Mouse (Mus musculus): Measurements from ENCODE around the gene Sf3b1. TPM values are rescaled to one million over a fixed set of nuclear protein-coding genes. Genes with fewer than 3 reads are reported as not detected.

The Sf3b1 gene
- polyA plus RNA-seq, 1 experiment from 2014 or later: 117 TPM

GRCm38 (mm10) chr1:55031026-55031779, 3.9 kb upstream of the Sf3b1 start:
- Histone ChIP-seq H3K9ac (replicated peaks) (no peak overlapping the region), H3K4me1 (ENCODE audit: insufficient read depth) (peaks cover 11% of the 10 kb centered on the region), H3K4me2 (ENCODE audit: low read depth, low read length) (no peak overlapping the region), H3K9me3 (ENCODE audit: low read length) (no peaks in the 10 kb centered on the region), H3K27ac (ENCODE audit: low read depth) (no peak overlapping the region), H3K4me3 (ENCODE audit: low read depth, low read length) (no peak overlapping the region), H3K36me3 (replicated peaks; ENCODE audit: insufficient read depth, low read length) (no peaks in the 10 kb centered on the region), H3K27me3 (ENCODE audit: insufficient read depth, low read length) (no peaks in the 10 kb centered on the region)
- TF ChIP-seq EP300 (IDR thresholded peaks at IDR 0.05; ENCODE audit: low read depth) (0 out of 2 replicates have a peak, but pooled peaks have one; percentile 27), CTCF (IDR thresholded peaks at IDR 0.05; ENCODE audit: low read depth) (no peak)
- ATAC-seq (no peak), DNase-seq (no peak)

GRCm38 (mm10) chr1:55029446-55029845, 2.2 kb upstream of the Sf3b1 start:
- peak overlapping the region; percentile 99 for H3K27ac ChIP-seq (ENCODE audit: low read depth)
- H3K4me2 ChIP-seq (ENCODE audit: low read depth, low read length): peak overlapping the region; percentile 68

GRCm38 (mm10) chr1:55028512-55029249, 1.4 kb upstream of the Sf3b1 start:
- Histone ChIP-seq H3K27me3 (ENCODE audit: insufficient read depth, low read length) (no peaks in the 10 kb centered on the region), H3K4me1 (ENCODE audit: insufficient read depth) (peaks cover 24% of the 10 kb centered on the region), H3K4me3 (ENCODE audit: low read depth, low read length) (peak overlapping the region; percentile 28), H3K9me3 (ENCODE audit: low read length) (no peaks in the 10 kb centered on the region), H3K9ac (replicated peaks) (peak overlapping the region; percentile 54; the same call in 1 of the 2 replicates), H3K36me3 (replicated peaks; ENCODE audit: insufficient read depth, low read length) (no peaks in the 10 kb centered on the region), H3K27ac (ENCODE audit: low read depth) (peak overlapping the region; percentile 99), H3K4me2 (ENCODE audit: low read depth, low read length) (peak overlapping the region; percentile 68)
- DNase-seq: peak; percentile 31
- no peak for ATAC-seq
- 34% methylated on average over 11 of the region's 11 CpGs for WGBS (ENCODE audit: insufficient replicate concordance)
- 0 out of 2 replicates have a peak, but pooled peaks have one; percentile 13 for TF ChIP-seq EP300 (IDR thresholded peaks at IDR 0.05; ENCODE audit: low read depth)
- TF ChIP-seq CTCF (IDR thresholded peaks at IDR 0.05; ENCODE audit: low read depth): no peak

More at GRCm38 (mm10) chr1:55029446-55029845, 2.2 kb upstream of the Sf3b1 start:
- WGBS (ENCODE audit: insufficient replicate concordance): 48% methylated on average over 4 of the region's 4 CpGs
- ATAC-seq (no peak), DNase-seq (no peak)
- no peaks in the 10 kb centered on the region for H3K27me3 ChIP-seq (ENCODE audit: insufficient read depth, low read length)
- no peaks in the 10 kb centered on the region for H3K36me3 ChIP-seq (replicated peaks; ENCODE audit: insufficient read depth, low read length)
- H3K9me3 ChIP-seq (ENCODE audit: low read length): no peaks in the 10 kb centered on the region
- peak overlapping the region; percentile 28 for H3K4me3 ChIP-seq (ENCODE audit: low read depth, low read length)
- H3K4me1 ChIP-seq (ENCODE audit: insufficient read depth): peaks cover 18% of the 10 kb centered on the region
- TF ChIP-seq CTCF (IDR thresholded peaks at IDR 0.05; ENCODE audit: low read depth) (no peak), EP300 (IDR thresholded peaks at IDR 0.05; ENCODE audit: low read depth) (no peak)
- peak overlapping the region; percentile 54; the same call in 1 of the 2 replicates for H3K9ac ChIP-seq (replicated peaks)

- peak overlapping the region; percentile 96 for H3K4me3 ChIP-seq (ENCODE audit: low read depth, low read length)
- DNase-seq (no peak), ATAC-seq (no peak)
- no peaks in the 10 kb centered on the region for H3K9me3 ChIP-seq (ENCODE audit: low read length)
- peak overlapping the region; percentile 99 for H3K27ac ChIP-seq (ENCODE audit: low read depth)
- H3K4me2 ChIP-seq (ENCODE audit: low read depth, low read length): peak overlapping the region; percentile 79
- H3K27me3 ChIP-seq (ENCODE audit: insufficient read depth, low read length): no peaks in the 10 kb centered on the region
- no peak overlapping the region; the same call in 1 of the 2 replicates for H3K9ac ChIP-seq (replicated peaks)
- 74% methylated on average over 1 of the region's 1 CpGs for WGBS (ENCODE audit: insufficient replicate concordance)
- peaks cover 31% of the 10 kb centered on the region for H3K4me1 ChIP-seq (ENCODE audit: insufficient read depth)
- TF ChIP-seq EP300 (IDR thresholded peaks at IDR 0.05; ENCODE audit: low read depth): no peak
- TF ChIP-seq CTCF (IDR thresholded peaks at IDR 0.05; ENCODE audit: low read depth): no peak
- H3K36me3 ChIP-seq (replicated peaks; ENCODE audit: insufficient read depth, low read length): no peaks in the 10 kb centered on the region
These were observed 685 bp upstream of the Sf3b1 start for GRCm38 (mm10) chr1:55027966-55028365.

- Histone ChIP-seq H3K4me2 (ENCODE audit: low read depth, low read length) (peak overlapping the region; percentile 79), H3K9me3 (ENCODE audit: low read length) (no peaks in the 10 kb centered on the region), H3K27me3 (ENCODE audit: insufficient read depth, low read length) (no peaks in the 10 kb centered on the region), H3K4me1 (ENCODE audit: insufficient read depth) (peaks cover 34% of the 10 kb centered on the region), H3K9ac (replicated peaks) (peak overlapping the region; percentile 100), H3K4me3 (ENCODE audit: low read depth, low read length) (peak overlapping the region; percentile 96), H3K36me3 (replicated peaks; ENCODE audit: insufficient read depth, low read length) (0 out of 2 replicates have a peak, but pooled peaks cover 4% of the 10 kb centered on the region), H3K27ac (ENCODE audit: low read depth) (peak overlapping the region; percentile 99)
- DNase-seq (no peak), ATAC-seq (peak; percentile 57)
- WGBS (ENCODE audit: insufficient replicate concordance): under 1% methylated on average over 55 of the region's 55 CpGs
- TF ChIP-seq CTCF (IDR thresholded peaks at IDR 0.05; ENCODE audit: low read depth) (no peak), EP300 (IDR thresholded peaks at IDR 0.05; ENCODE audit: low read depth) (no peak; the same call in 1 of the 2 replicates)
These were observed 633 bp downstream of the Sf3b1 start for GRCm38 (mm10) chr1:55026444-55027252.

All from liver, postnatal 0 days (tissue).